Mouse (Mus musculus) MEL (cell line): ENCODE measurements around the gene Col4a1.

Experiments used
- CHD2 ChIP-seq: IDR thresholded peaks from 2 replicates; pipeline ENCODE4 v1.6.1; 2011; ENCODE audit warnings: low read length, improper control_type of control experiment
- CTCF ChIP-seq, 3 experiments: IDR thresholded peaks in 2 of 3; conservative IDR thresholded peaks in 1 of 3; 2 replicates each; pipeline ENCODE4 v1.5.1; 2011 to 2012; ENCODE audit warnings: low read length in 3 of 3, low read depth in 2 of 3, mild to moderate bottlenecking in 2 of 3, improper control_type of control experiment in 1 of 3, inconsistent platforms in 1 of 3, mixed read lengths in 1 of 3, moderate library complexity in 1 of 3; ENCODE audit not compliant: control insufficient read depth in 1 of 3, insufficient read depth in 1 of 3, poor library complexity in 1 of 3, severe bottlenecking in 1 of 3
- EP300 ChIP-seq, 2 experiments: IDR thresholded peaks; 2 replicates each; pipeline ENCODE4 v1.6.1; 2011; ENCODE audit warnings: improper control_type of control experiment in 2 of 2, low read length in 2 of 2, low read depth in 1 of 2, mild to moderate bottlenecking in 1 of 2
- GATA1 ChIP-seq: IDR thresholded peaks from 2 replicates; pipeline ENCODE4 v1.6.1; 2011; ENCODE audit warnings: low read depth, low read length, improper control_type of control experiment
- HCFC1 ChIP-seq: IDR thresholded peaks from 2 replicates; pipeline ENCODE4 v1.6.1; 2012; ENCODE audit warnings: low read depth, mild to moderate bottlenecking, inconsistent platforms, low read length, improper control_type of control experiment, moderate library complexity
- MAX ChIP-seq: IDR thresholded peaks from 2 replicates; pipeline ENCODE4 v1.6.1; 2011; ENCODE audit warnings: low read length, improper control_type of control experiment
- MYB ChIP-seq: IDR thresholded peaks from 2 replicates; pipeline ENCODE4 v1.6.1; 2011; ENCODE audit warnings: mild to moderate bottlenecking, low read depth, low read length, improper control_type of control experiment
- POLR2AphosphoS5 ChIP-seq: IDR thresholded peaks from 2 replicates; pipeline ENCODE4 v1.6.1; 2012; ENCODE audit warnings: low read depth, borderline replicate concordance, mild to moderate bottlenecking, inconsistent platforms, low read length, moderate library complexity, mixed read lengths
- SMC3 ChIP-seq: IDR thresholded peaks from 2 replicates; pipeline ENCODE4 v1.6.1; 2011; ENCODE audit warnings: low read depth, low read length, improper control_type of control experiment
- TAL1 ChIP-seq: IDR thresholded peaks from 2 replicates; pipeline ENCODE4 v1.6.1; 2012; ENCODE audit warnings: mild to moderate bottlenecking, inconsistent platforms, low read length, moderate library complexity, mixed read lengths
- UBTF ChIP-seq: IDR thresholded peaks from 2 replicates; pipeline ENCODE4 v1.6.1; 2012; ENCODE audit warnings: low read depth, mild to moderate bottlenecking, inconsistent platforms, low read length, improper control_type of control experiment, moderate library complexity, borderline replicate concordance; ENCODE audit not compliant: insufficient read depth
- USF1 ChIP-seq: IDR thresholded peaks from 2 replicates; pipeline ENCODE4 v1.6.1; 2014; ENCODE audit warnings: low read depth, mild to moderate bottlenecking, inconsistent platforms, low read length, improper control_type of control experiment, moderate library complexity
- USF2 ChIP-seq, 2 experiments: IDR thresholded peaks; 2 replicates each; pipeline ENCODE4 v1.6.1; 2011 to 2012; ENCODE audit warnings: improper control_type of control experiment in 2 of 2, low read length in 2 of 2, borderline replicate concordance in 1 of 2, inconsistent platforms in 1 of 2, low read depth in 1 of 2, mild to moderate bottlenecking in 1 of 2; ENCODE audit not compliant: insufficient read depth in 1 of 2
- ZMIZ1 ChIP-seq: IDR thresholded peaks from 2 replicates; pipeline ENCODE4 v1.6.1; 2012; ENCODE audit warnings: low read depth, mild to moderate bottlenecking, inconsistent platforms, low read length, improper control_type of control experiment, moderate library complexity

- TF ChIP-seq EP300 (IDR thresholded peaks at IDR 0.05; ENCODE audit: low read depth in 1 of 2, low read length in 2 of 2) = no peak
- no peak for TF ChIP-seq USF2 (IDR thresholded peaks at IDR 0.05; ENCODE audit: borderline replicate concordance in 1 of 2, insufficient read depth in 1 of 2, low read depth in 1 of 2, low read length in 2 of 2)
- peak in 1 of 3 experiments; percentile 31; a peak in 2 of 6 replicates for TF ChIP-seq CTCF (IDR thresholded peaks at IDR 0.05 in 2 of 3, conservative IDR thresholded peaks at IDR 0.05 in 1 of 3; ENCODE audit: control insufficient read depth in 1 of 3, insufficient read depth in 1 of 3, low read depth in 2 of 3, low read length in 3 of 3, poor library complexity in 1 of 3, severe bottlenecking in 1 of 3)
- TF ChIP-seq GATA1 = no peak
- no peak for TF ChIP-seq CHD2
- TF ChIP-seq MAX = no peak
- no peak for TF ChIP-seq UBTF
- no peak for TF ChIP-seq USF1
- TF ChIP-seq SMC3 = no peak
- TF ChIP-seq MYB = no peak
- no peak for TF ChIP-seq POLR2AphosphoS5
- no peak for TF ChIP-seq ZMIZ1
- no peak for TF ChIP-seq TAL1
- no peak for TF ChIP-seq HCFC1
Observed at GRCm38 (mm10) chr8:11354800-11355451, 42.3 kb upstream of the Col4a1 start.
